Comparison of ENCODE assay signal across 8 mouse cellular contexts in the genomic region with DNA sequence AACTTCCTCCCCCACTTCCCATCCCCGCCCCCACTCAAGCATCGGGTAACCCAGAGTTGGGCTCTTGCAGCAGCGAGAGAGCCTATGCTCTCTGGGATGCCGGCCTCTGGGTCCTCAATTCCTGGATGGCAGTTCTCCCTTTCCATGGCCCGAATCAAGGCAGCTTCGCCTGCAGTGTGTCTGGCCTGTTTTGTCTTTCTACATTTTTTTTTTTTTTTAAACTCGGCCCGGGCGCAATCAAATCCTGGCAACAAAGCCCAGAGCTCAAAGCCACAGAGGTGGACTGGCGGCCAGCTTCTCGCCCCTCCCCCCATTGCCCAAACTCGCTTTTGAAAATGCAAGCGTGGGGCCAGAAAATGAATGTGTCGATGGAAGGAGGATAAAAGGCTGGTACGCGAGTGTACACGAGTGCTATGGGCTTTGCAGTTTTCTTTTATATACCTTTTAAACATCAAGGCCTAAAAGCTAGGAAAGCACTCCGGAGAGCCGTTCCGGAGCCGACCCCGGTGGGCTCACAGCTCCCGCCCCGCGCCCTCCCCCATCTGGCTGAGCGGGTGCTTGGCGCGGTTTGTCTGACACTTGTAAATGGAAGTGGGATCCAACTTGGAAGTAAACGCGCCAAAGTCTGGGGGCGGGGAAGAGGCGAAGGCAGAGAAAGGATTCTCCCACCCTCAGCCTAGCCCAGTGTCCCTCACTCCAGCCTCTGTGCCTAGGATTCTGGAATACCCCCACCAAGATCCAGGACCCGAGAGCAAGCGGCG. TPM values are rescaled to one million over a fixed set of nuclear protein-coding genes. Genes with fewer than 3 reads are reported as not detected.
DNase-seq lines count a peak whose midpoint lies in the region; ATAC-seq lines count a peak whose summit lies in the region.
"Had no signal": no experiment of that assay in that cellular context is flagged by ENCODE, and none has a peak within 500 bp of the region (broad histone marks: within the 10 kb centered on the region; RNA-seq: fewer than 3 reads in every experiment).

No protein-coding gene starts in this region.

- H3K9ac ChIP-seq in forebrain, embryonic 13.5 days, result peak overlapping the region; percentile 79
- peak overlapping the region; percentile 88 for H3K9ac ChIP-seq in hindbrain, embryonic 13.5 days
- H3K9ac ChIP-seq in stomach, embryonic 16.5 days (ENCODE audit: low read length), result peak overlapping the region; percentile 64

- H3K4me2 ChIP-seq in forebrain, embryonic 13.5 days, result peak overlapping the region; percentile 77
- peak overlapping the region; percentile 75 for H3K4me2 ChIP-seq in hindbrain, embryonic 13.5 days
- peak overlapping the region; percentile 87 for H3K4me2 ChIP-seq in stomach, embryonic 16.5 days (ENCODE audit: low read depth, low read length)

- no peaks in the 10 kb centered on the region for H3K9me3 ChIP-seq in forebrain, embryonic 13.5 days (replicated peaks)
- no peaks in the 10 kb centered on the region for H3K9me3 ChIP-seq in hindbrain, embryonic 13.5 days
- no peaks in the 10 kb centered on the region for H3K9me3 ChIP-seq in midbrain, embryonic 10.5 days (replicated peaks)
- no peaks in the 10 kb centered on the region for H3K9me3 ChIP-seq in stomach, embryonic 16.5 days (replicated peaks; ENCODE audit: control insufficient read depth, low read length)

- peak; percentile 52 for ATAC-seq in forebrain, embryonic 13.5 days
- ATAC-seq in hindbrain, embryonic 13.5 days (ENCODE audit: low FRiP score), result peak; percentile 61
- ATAC-seq in stomach, embryonic 16.5 days (ENCODE audit: insufficient read depth, low FRiP score), result no peak

- peak overlapping the region; percentile 63 for H3K4me3 ChIP-seq in forebrain, embryonic 13.5 days
- H3K4me3 ChIP-seq in hindbrain, embryonic 13.5 days, result peak overlapping the region; percentile 64
- peak overlapping the region; percentile 78 for H3K4me3 ChIP-seq in midbrain, embryonic 10.5 days
- peak overlapping the region; percentile 58 for H3K4me3 ChIP-seq in stomach, embryonic 16.5 days (replicated peaks; ENCODE audit: low read length)

- no peaks in the 10 kb centered on the region for H3K36me3 ChIP-seq in forebrain, embryonic 13.5 days (ENCODE audit: poor library complexity, severe bottlenecking)
- no peaks in the 10 kb centered on the region for H3K36me3 ChIP-seq in hindbrain, embryonic 13.5 days
- H3K36me3 ChIP-seq in midbrain, embryonic 10.5 days, result 0 out of 2 replicates have a peak, but pooled peaks cover 4% of the 10 kb centered on the region
- no peaks in the 10 kb centered on the region for H3K36me3 ChIP-seq in stomach, embryonic 16.5 days (ENCODE audit: control insufficient read depth, insufficient read depth, low read length)

- WGBS in forebrain, embryonic 13.5 days, result 1% methylated on average over 35 of the region's 35 CpGs
- WGBS in hindbrain, embryonic 13.5 days, result under 1% methylated on average over 35 of the region's 35 CpGs
- WGBS in midbrain, embryonic 10.5 days, result under 1% methylated on average over 35 of the region's 35 CpGs
- WGBS in stomach, embryonic 16.5 days, result under 1% methylated on average over 35 of the region's 35 CpGs

- H3K4me1 ChIP-seq in forebrain, embryonic 13.5 days, result peaks cover 21% of the 10 kb centered on the region
- peaks cover 24% of the 10 kb centered on the region for H3K4me1 ChIP-seq in hindbrain, embryonic 13.5 days (replicated peaks)
- peaks cover 42% of the 10 kb centered on the region for H3K4me1 ChIP-seq in midbrain, embryonic 10.5 days
- no peaks in the 10 kb centered on the region for H3K4me1 ChIP-seq in stomach, embryonic 16.5 days (ENCODE audit: control insufficient read depth, insufficient read depth, low read length)

- intact Hi-C loops in left cerebral cortex, postnatal 25 days (cut with DNase I), result loop anchor here (2.0 to 10.0 kb wide), 6 partner anchors 218 to 893 kb away; no protein-coding TSS in a partner anchor

- H3K27ac ChIP-seq in forebrain, embryonic 13.5 days, result peak overlapping the region; percentile 91
- H3K27ac ChIP-seq in hindbrain, embryonic 13.5 days, result peak overlapping the region; percentile 94
- peak overlapping the region; percentile 96 for H3K27ac ChIP-seq in midbrain, embryonic 10.5 days (replicated peaks)
- H3K27ac ChIP-seq in stomach, embryonic 16.5 days (ENCODE audit: low read length), result peak overlapping the region; percentile 66; the same call in 1 of the 2 replicates

- peaks cover 5% of the 10 kb centered on the region for H3K27me3 ChIP-seq in forebrain, embryonic 13.5 days
- 0 out of 2 replicates have a peak, but pooled peaks cover 3% of the 10 kb centered on the region for H3K27me3 ChIP-seq in hindbrain, embryonic 13.5 days
- peaks cover 21% of the 10 kb centered on the region for H3K27me3 ChIP-seq in midbrain, embryonic 10.5 days (ENCODE audit: low read depth, poor library complexity, severe bottlenecking)
- H3K27me3 ChIP-seq in stomach, embryonic 16.5 days (ENCODE audit: control insufficient read depth, insufficient read depth, low read length), result peaks cover 16% of the 10 kb centered on the region

- peak; percentile 79 for DNase-seq in Muller cell, postnatal 12 days (ENCODE audit: inconsistent ontology term)
- peak; percentile 3 to 8 for DNase-seq in adrenal gland, postnatal 4 days (ENCODE audit: low spot score in 2 of 2)
- peak; percentile 74 to 77 for DNase-seq in left cerebral cortex, postnatal 25 days (ENCODE audit: low spot score in 2 of 2)
- DNase-seq in midbrain, embryonic 10.5 days (ENCODE audit: low spot score), result peak; percentile 84

RNA-seq across cellular contexts. Expression of gene Fat3, which starts 1.3 kb away (rescaled TPM):
- total RNA-seq in adrenal gland, postnatal 4 days (2021), result 1 to 10 TPM; 4.2 TPM
- 10.3 and 13.0 TPM in 2 replicates for polyA plus RNA-seq in forebrain, embryonic 13.5 days (2015; fragmentation: Nextera tagmentation; extraction: Ambion mirVana)
- 12.8 and 13.7 TPM in 2 replicates for polyA plus RNA-seq in hindbrain, embryonic 13.5 days (2015; fragmentation: Nextera tagmentation; extraction: Ambion mirVana)
- total RNA-seq in left cerebral cortex, postnatal 25 days (2021), result 10 to 100 TPM; 66.0 to 81.2 TPM
- 7.0 and 7.6 TPM in 2 replicates for polyA plus RNA-seq in midbrain, embryonic 10.5 days (2016; fragmentation: Nextera tagmentation; extraction: Ambion mirVana)
- 1.1 and 1.2 TPM in 2 replicates for polyA plus RNA-seq in stomach, embryonic 16.5 days (2015; fragmentation: Nextera tagmentation; extraction: Ambion mirVana)
- total RNA-seq: common myeloid progenitor, adult 5-6 weeks had no signal

Comparison
In these comparisons a context has a peak if more than half of its experiments do, and no peak if none do; other contexts are left out.
1. DNase-seq: peak in every context shown above with its lines; median percentile 84 in midbrain, embryonic 10.5 days; 79 in Muller cell, postnatal 12 days; 76 in left cerebral cortex, postnatal 25 days; 6 in adrenal gland, postnatal 4 days.